Mouse (Mus musculus): ENCODE measurements around the gene Gm11011.
"Not testable (repeated sequence)": the region's sequence is repeated elsewhere in the genome, so short reads cannot be mapped to it uniquely, and the experiment has no call there.

Gm11011 gene

GRCm38 (mm10) chr2:169587645-169588044 lies at the start of gene Gm11011:
Gene Gm11011, minus strand, starts transcription at chr2:169587745.
- not testable (repeated sequence) for DNase-seq

GRCm38 (mm10) chr2:169636414-169636813 lies 48.9 kb upstream of the Gm11011 start:
- no peak for DNase-seq

DNA sequence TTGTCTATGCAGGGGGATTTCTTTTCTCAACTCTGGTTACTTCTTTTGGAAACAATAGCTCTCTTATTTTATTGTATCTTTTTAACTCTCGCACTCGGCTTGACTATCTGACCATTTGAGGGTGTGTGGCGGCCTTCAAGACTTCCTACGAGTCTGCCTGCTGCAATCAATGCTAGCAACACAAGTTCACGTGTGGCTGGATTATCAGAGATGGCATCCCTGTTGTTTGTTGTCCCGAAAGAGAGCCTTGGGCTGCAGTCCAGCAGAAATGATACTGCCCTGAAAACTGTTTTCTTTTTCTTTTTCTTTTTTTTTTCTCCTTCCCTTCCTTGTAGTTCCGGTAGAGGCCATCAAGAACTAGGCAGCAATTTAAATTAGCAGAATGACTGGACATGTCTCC lies 47.9 kb upstream of the Gm11011 start:
- DNase-seq = no peak

- no peak for DNase-seq
These were observed 47.3 kb upstream of the Gm11011 start for GRCm38 (mm10) chr2:169634619-169635382.

- no peak for DNase-seq
These were observed 46.1 kb upstream of the Gm11011 start for GRCm38 (mm10) chr2:169633491-169634289.

DNA sequence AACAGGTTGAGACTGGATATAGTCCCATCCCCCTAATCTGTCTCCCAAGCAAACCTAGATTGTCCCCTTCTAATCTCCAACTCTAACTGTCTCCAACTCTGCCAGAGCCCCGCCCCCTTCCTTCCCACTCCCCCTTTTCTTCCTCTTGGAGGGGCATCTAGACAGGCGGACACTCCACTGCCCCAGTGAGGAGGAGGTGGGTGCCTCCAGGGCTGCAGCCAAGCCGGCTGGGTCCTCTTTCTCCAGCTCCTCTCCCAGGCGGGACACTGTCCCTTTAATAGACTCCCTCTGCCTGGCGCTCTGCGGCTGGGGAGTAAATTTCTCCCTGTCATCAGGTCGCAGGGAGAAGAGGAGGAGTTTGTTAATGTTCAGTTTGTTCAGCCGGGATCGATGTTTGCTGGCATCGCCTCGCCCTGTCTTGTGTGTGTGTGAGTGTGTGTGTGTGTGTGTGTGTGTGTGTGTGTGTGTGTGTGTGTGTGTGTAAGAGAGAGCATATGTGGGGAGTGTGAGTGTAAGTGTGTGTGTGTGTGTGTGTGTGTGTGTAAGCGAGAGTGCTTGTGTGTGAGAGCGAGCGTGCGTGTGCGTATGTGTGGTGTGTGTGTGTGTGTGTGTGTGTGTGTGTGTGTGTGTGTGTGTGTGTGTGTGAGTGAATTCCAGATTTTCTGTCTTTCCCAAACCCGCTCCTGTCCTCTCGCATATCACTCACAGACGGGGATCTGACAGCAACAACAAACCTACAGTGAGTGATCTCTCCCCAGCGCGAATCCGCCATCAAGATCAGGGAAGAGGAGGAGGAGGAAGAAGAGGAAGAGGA lies 45.0 kb upstream of the Gm11011 start, which contains the start of gene Tshz2:
TSS of gene Tshz2 (plus strand) at position 676 of the 814 bp plus-strand sequence.
- DNase-seq = no peak

- DNase-seq = no peak
These were observed 42.5 kb upstream of the Gm11011 start for GRCm38 (mm10) chr2:169630070-169630469.

- DNase-seq = peak in 1 of 2 experiments; percentile 1
These were observed 33.7 kb upstream of the Gm11011 start for GRCm38 (mm10) chr2:169621201-169621710.

DNA sequence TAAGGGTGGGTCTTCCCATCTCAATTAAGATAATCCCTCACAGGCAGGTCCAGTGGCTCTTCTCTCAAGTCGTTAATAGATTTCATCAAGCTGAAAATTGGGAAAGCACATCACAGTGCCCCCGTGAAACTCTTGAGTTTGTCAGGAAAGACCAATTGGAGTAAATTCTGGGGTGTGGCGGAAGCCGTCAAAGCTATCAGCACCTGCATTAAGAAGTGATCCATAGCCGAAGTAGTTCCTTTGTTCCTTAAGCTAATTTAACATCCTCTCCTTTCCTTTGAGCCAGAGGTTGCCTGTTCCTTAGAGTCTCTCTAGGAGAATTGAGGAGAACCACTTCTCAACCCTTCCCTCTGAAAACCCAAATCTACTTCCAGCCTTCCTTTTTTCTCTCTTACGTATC lies 28.5 kb upstream of the Gm11011 start:
- no peak for DNase-seq

DNA sequence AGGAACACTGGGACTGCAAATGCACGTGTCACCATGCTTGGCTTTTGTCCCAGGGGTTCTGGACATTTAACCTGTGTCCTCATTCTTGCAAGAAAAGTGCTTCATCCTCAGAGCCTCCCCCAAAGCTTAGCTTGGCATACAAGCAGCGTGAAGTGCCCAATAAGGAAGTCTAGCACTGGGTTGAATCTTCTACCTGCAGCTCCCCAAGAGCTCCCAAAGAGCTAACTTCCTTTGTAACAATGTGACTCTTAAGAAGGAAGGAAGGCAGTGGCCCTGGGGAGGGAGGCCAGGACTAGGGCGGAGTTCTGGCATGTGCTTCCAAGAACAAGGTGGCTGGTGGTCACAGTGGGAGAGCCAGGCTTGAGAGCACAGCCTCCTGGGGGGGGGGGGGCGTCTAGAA lies 27.1 kb upstream of the Gm11011 start:
- DNase-seq = no peak

DNA sequence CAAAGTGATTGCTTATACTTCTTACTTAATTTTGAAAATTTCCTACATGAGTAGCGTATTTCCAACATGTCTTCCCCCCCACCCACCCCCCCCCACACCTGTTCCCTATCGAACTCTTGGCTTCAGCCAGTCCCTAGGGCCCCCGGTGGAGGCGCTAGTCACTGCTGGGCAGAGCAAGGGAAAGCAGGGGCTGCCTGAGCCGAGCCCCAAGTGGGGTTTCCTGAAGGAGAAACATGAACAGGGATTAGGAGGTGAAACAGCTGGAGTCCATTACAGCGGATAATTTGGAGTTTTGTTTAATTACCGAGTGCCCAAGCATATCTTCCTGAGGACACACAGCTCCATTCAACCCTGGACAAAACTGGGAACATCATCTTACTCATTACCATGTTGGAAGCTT lies 24.0 kb upstream of the Gm11011 start:
- no peak for DNase-seq

- no peak for DNase-seq
These were observed 23.3 kb upstream of the Gm11011 start for GRCm38 (mm10) chr2:169610882-169611281.

GRCm38 (mm10) chr2:169609956-169610355 lies 22.4 kb upstream of the Gm11011 start:
- DNase-seq = no peak

DNA sequence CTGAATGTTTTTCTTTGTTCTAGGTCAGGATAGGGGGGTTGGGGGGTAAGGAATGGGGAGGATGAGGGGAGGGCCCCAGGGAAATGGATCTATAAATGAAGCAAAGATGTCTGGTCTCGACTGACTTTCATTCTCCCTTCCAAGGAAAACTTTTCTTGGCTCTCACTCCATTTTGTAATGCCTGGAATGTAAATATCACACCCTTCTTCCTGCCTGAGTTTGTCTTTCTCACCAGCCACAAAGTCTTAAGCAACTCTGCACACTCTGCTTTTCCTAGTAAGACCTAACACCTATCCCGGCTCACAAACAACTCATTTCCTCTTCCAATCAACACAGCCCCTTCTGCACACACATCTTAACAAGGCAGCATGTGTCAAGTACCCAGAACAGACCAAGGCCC lies 20.2 kb upstream of the Gm11011 start:
- no peak for DNase-seq

DNA sequence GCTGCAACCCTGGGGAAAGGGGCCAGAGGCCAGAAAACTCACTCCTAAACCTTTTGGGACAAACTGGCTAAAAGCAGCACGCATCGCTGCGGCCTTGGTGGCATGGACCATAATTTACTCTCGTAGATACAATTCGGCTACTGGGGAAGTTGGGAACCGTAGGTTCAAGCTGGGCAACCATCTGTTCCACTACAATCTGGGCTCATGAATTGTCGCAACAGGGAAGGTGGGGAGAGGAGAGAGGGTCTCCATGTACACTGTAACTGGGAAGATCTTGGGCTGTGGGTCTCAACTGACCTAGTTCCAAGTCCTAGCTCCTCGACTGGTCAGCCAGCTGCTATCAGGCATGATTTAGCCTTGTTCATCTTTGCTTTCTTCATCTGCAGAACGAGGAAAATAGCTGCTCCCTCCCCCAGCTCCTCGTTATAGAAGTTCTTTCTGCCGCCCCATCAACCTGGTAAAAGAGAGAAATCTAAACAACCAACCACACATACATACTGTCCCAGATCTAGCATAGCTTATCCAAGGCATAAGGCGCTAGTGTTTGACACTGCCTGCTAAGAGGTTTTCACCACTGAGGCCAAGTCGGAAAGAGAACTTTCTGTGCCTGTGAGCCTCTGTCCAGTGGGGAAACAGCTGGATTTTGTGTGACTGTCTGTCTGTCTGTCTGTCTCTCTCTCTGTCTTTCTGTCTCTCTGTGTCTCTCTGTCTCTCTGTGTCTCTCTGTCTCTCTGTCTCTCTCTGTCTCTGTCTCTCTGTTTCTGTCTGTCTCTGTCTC lies 19.5 kb upstream of the Gm11011 start:
- DNase-seq = no peak

- DNase-seq = no peak
These were observed 12.6 kb upstream of the Gm11011 start for GRCm38 (mm10) chr2:169600163-169600562.

DNA sequence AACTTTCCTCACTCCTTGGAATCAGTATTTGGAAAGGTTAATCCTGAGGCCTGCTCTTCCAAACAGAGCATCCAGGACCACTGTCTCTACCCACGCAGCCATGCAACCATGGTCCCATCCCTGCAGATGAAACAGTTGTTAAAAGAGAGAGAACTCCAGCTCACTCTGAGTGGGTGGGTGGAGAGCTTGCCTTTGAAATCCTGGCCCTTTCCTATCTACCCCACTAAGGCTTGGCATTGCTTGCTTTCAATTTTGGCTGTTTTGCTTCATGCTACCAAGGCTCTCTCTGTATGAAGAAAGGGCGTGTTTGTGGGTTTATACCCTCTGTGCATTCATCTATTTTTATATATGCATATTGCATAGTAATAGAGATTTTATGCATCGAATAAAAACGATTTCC lies 12.0 kb upstream of the Gm11011 start:
- DNase-seq = no peak

DNA sequence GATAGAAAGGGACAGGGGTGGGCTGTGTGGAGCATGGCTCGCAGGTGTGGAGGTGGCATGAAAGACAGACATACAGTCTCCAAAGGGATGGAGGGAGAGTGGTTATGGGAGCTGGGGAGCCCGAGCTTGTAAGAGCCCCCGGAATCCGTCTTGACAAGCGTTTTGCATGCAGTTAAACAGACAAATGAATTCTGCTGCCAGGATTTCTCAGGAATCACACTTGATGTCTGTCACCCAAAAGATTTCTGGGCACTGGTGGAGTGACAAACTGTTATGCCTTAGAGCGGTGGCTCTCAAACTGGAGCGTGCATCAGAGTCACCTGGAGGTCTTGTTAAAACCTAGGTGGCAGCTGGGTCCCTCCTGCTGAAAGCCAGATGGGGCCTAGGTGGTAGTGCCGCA lies 10.4 kb upstream of the Gm11011 start:
- no peak for DNase-seq

DNA sequence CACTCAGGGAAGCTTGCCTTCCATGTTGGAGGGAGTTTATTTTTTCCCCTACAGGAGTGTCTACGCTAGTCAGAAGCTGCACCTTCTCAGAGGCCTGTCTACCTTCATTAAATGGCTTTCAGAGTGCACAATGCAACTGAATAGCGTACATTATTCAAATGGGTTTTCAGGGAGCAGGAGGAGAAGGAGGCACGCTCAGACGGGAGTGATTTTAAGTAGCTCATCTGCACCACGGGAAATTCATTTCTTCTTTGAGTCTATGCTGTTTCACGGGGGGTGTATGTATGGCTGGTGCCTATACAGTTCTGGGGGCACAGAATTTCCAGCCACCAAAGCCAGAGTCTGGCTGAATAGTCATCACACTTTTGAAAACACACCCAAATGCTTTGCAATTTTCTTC lies 9.8 kb upstream of the Gm11011 start:
- no peak for DNase-seq

- DNase-seq = no peak
These were observed 6.2 kb upstream of the Gm11011 start for GRCm38 (mm10) chr2:169593742-169594141.

- DNase-seq = no peak
These were observed 2.9 kb upstream of the Gm11011 start for GRCm38 (mm10) chr2:169590412-169590811.

DNA sequence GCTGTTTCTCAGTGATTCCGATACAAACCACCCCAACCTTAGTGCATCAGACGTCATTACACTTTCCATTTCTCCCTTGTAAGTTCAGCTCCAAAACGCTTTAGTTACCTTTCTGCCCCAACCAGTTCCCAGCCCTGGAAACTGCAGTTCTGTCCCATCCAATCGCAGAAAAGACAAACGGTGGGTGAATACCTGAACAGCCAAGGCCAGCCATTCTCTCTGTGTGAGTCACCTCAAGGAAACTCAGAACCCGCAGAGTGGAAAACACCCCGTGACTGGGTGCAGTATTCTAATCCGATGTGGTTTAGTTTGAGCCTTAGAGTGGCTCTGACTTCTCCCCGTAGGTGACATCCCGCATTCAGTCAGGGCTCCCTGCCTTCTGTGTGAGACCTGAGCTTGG lies 2.2 kb upstream of the Gm11011 start:
- DNase-seq = no peak
